Mouse (Mus musculus) gastrocnemius, postnatal 14 days (tissue): ENCODE measurements around the gene Rtn4. TPM values are rescaled to one million over a fixed set of nuclear protein-coding genes. Genes with fewer than 3 reads are reported as not detected.

Experiments
- DNase-seq: peaks from one replicate; pipeline ENCODE4 v3.0.0; 2021; ENCODE audit warnings: mixed read lengths
- intact Hi-C: fragments of 180-260 bp; cut with DNase I; formaldehyde crosslinking; loops from one replicate; pipeline ENCODE4 v1.15.1; 2025; ENCODE audit warnings: low total_unique reads
- total RNA-seq, 2 experiments: library from RNA; stranded (reverse); gene quantifications; 2 replicates each; pipeline ENCODE4 v1.2.3; 2021

The Rtn4 gene
- total RNA-seq, 2 experiments from 2014 or later, result 923 to 949 TPM

- intact Hi-C loops, result no loop called here
Observed at GRCm38 (mm10) chr11:29790796-29791195, 98.0 kb downstream of the Rtn4 start.

More at GRCm38 (mm10) chr11:29790796-29791195, 98.0 kb downstream of the Rtn4 start:
- DNase-seq, result no peak

Other genes with a start within 250 kb of the Rtn4 start
- gene Prorsd1, start 177.9 kb upstream of the Rtn4 start, total RNA-seq, result 10 to 100 TPM; 15.9 to 20.9 TPM
- 10 to 100 TPM; 22.1 to 29.4 TPM for gene Mtif2, start 166.5 kb upstream of the Rtn4 start, total RNA-seq
- not detected for gene Clhc1, start 145.0 kb upstream of the Rtn4 start, total RNA-seq
- 100 to 1,000 TPM; 559 to 594 TPM for gene Rps27a, start 144.8 kb upstream of the Rtn4 start, total RNA-seq
- gene 4931440F15Rik, start 132.7 kb downstream of the Rtn4 start, total RNA-seq, result 1 to 10 TPM; 2.1 TPM